Mouse (Mus musculus) CH12.LX (cell line): ENCODE results near the gene Necab3. TPM values are rescaled to one million over a fixed set of nuclear protein-coding genes. Genes with fewer than 3 reads are reported as not detected.

ENCODE experiments used
- DNase-seq: peaks from one replicate; pipeline ENCODE4 v3.0.0-alpha.2; 2013; ENCODE audit errors: extremely low read depth
- H3K27ac ChIP-seq: 2 replicates; pipeline ENCODE4 v1.5.1; 2012; ENCODE audit warnings: low read depth, mild to moderate bottlenecking, control low read depth, moderate library complexity; ENCODE audit not compliant: insufficient read depth
- H3K27me3 ChIP-seq: replicated peaks from 2 replicates; pipeline ENCODE3; 2012; ENCODE audit warnings: inconsistent platforms
- H3K36me3 ChIP-seq, 2 experiments: replicated peaks in 1 of 2; 2 replicates each; pipeline versions ENCODE3 to v1.6.1; 2012; ENCODE audit warnings: inconsistent platforms in 1 of 2, low read length in 1 of 2, mild to moderate bottlenecking in 1 of 2, mixed read lengths in 1 of 2, moderate library complexity in 1 of 2; ENCODE audit not compliant: control insufficient read depth in 1 of 2, insufficient read depth in 1 of 2
- H3K4me1 ChIP-seq, 2 experiments: 2 replicates each; pipeline ENCODE4 v1.6.1; 2012; ENCODE audit warnings: inconsistent platforms in 1 of 2, moderate library complexity in 1 of 2; ENCODE audit not compliant: insufficient read depth in 2 of 2, control insufficient read depth in 1 of 2
- H3K4me2 ChIP-seq: 2 replicates; pipeline ENCODE4 v1.6.1; 2012; ENCODE audit warnings: low read depth, mild to moderate bottlenecking, control low read depth; ENCODE audit not compliant: poor library complexity, insufficient read depth, severe bottlenecking
- H3K4me3 ChIP-seq, 3 experiments: fragments of 150-350 bp in 1 of 3; sonication (generic) in 1 of 3; replicated peaks in 1 of 3; 2 replicates each; pipeline versions ENCODE3 to v1.5.1; 2011 to 2012; ENCODE audit warnings: low read depth in 2 of 3, low read length in 2 of 3, mild to moderate bottlenecking in 2 of 3, moderate library complexity in 2 of 3, control low read depth in 1 of 3, improper control_type of control experiment in 1 of 3, inconsistent platforms in 1 of 3, mixed read lengths in 1 of 3; ENCODE audit not compliant: poor library complexity in 1 of 3
- H3K79me2 ChIP-seq: replicated peaks from 2 replicates; pipeline ENCODE4 v1.6.1; 2012; ENCODE audit warnings: mild to moderate bottlenecking, moderate library complexity; ENCODE audit not compliant: control insufficient read depth, poor library complexity, insufficient read depth, severe bottlenecking; ENCODE audit errors: extremely low read depth
- H3K9ac ChIP-seq: 2 replicates; pipeline ENCODE4 v1.6.1; 2012; ENCODE audit warnings: low read depth, mild to moderate bottlenecking, control low read depth, moderate library complexity; ENCODE audit not compliant: insufficient read depth
- H3K9me3 ChIP-seq: replicated peaks from 2 replicates; pipeline ENCODE3; 2012; ENCODE audit warnings: low read length, inconsistent platforms, mixed read lengths
- CHD1 ChIP-seq: IDR thresholded peaks from 2 replicates; pipeline ENCODE4 v1.6.1; 2012; ENCODE audit warnings: low read depth, low read length, improper control_type of control experiment, inconsistent platforms
- E2F4 ChIP-seq: IDR thresholded peaks from 2 replicates; pipeline ENCODE4 v1.6.1; 2011; ENCODE audit warnings: low read depth, low read length, improper control_type of control experiment; ENCODE audit not compliant: insufficient replicate concordance
- EP300 ChIP-seq: IDR thresholded peaks from 2 replicates; pipeline ENCODE4 v1.6.1; 2011; ENCODE audit warnings: low read length, improper control_type of control experiment
- ETS1 ChIP-seq: conservative IDR thresholded peaks from 2 replicates; pipeline ENCODE4 v1.6.1; 2012; ENCODE audit warnings: low read depth, mild to moderate bottlenecking, inconsistent platforms, low read length, improper control_type of control experiment, moderate library complexity
- GABPA ChIP-seq: IDR thresholded peaks from 2 replicates; pipeline ENCODE4 v1.6.1; 2012; ENCODE audit warnings: low read depth, low read length, improper control_type of control experiment, inconsistent platforms; ENCODE audit not compliant: insufficient replicate concordance
- JUN ChIP-seq: IDR thresholded peaks from 2 replicates; pipeline ENCODE4 v1.6.1; 2011; ENCODE audit warnings: low read depth, mild to moderate bottlenecking, low read length, improper control_type of control experiment, moderate library complexity; ENCODE audit not compliant: insufficient read depth
- KAT2A ChIP-seq: IDR thresholded peaks from 2 replicates; pipeline ENCODE4 v1.6.1; 2012; ENCODE audit warnings: low read length, improper control_type of control experiment, inconsistent platforms; ENCODE audit not compliant: insufficient replicate concordance
- MAFK ChIP-seq: IDR thresholded peaks from 2 replicates; pipeline ENCODE4 v1.6.1; 2011; ENCODE audit warnings: low read length, improper control_type of control experiment; ENCODE audit not compliant: insufficient replicate concordance
- MAX ChIP-seq: IDR thresholded peaks from 2 replicates; pipeline ENCODE4 v1.6.1; 2011; ENCODE audit warnings: low read length, improper control_type of control experiment
- MEF2A ChIP-seq: IDR thresholded peaks from 2 replicates; pipeline ENCODE4 v1.6.1; 2014; ENCODE audit warnings: low read depth, mild to moderate bottlenecking, inconsistent platforms, low read length, improper control_type of control experiment, borderline replicate concordance
- MXI1 ChIP-seq: IDR thresholded peaks from 2 replicates; pipeline ENCODE4 v1.6.1; 2011; ENCODE audit warnings: mild to moderate bottlenecking, low read depth, low read length, improper control_type of control experiment
- MYC ChIP-seq: IDR thresholded peaks from 2 replicates; pipeline ENCODE4 v1.6.1; 2011; ENCODE audit warnings: low read depth, mild to moderate bottlenecking, improper control_type of control experiment, low read length
- NELFE ChIP-seq: IDR thresholded peaks from 2 replicates; pipeline ENCODE4 v1.6.1; 2011; ENCODE audit warnings: low read depth, low read length, improper control_type of control experiment
- NRF1 ChIP-seq: IDR thresholded peaks from 2 replicates; pipeline ENCODE4 v1.6.1; 2014; ENCODE audit warnings: low read depth, mild to moderate bottlenecking, inconsistent platforms, low read length, improper control_type of control experiment, moderate library complexity
- PAX5 ChIP-seq: IDR thresholded peaks from 2 replicates; pipeline ENCODE4 v1.6.1; 2012; ENCODE audit warnings: low read length, inconsistent platforms, mixed read lengths
- RAD21 ChIP-seq: IDR thresholded peaks from 2 replicates; pipeline ENCODE4 v1.6.1; 2011; ENCODE audit warnings: low read depth, mild to moderate bottlenecking, low read length, improper control_type of control experiment, moderate library complexity
- RCOR1 ChIP-seq: conservative IDR thresholded peaks from 2 replicates; pipeline ENCODE4 v1.6.1; 2012; ENCODE audit warnings: low read depth, mild to moderate bottlenecking, inconsistent platforms, low read length, improper control_type of control experiment
- SIN3A ChIP-seq: IDR thresholded peaks from 2 replicates; pipeline ENCODE4 v1.6.1; 2012; ENCODE audit warnings: low read length, improper control_type of control experiment, inconsistent platforms
- SMC3 ChIP-seq: IDR thresholded peaks from 2 replicates; pipeline ENCODE4 v1.6.1; 2011; ENCODE audit warnings: low read depth, low read length, improper control_type of control experiment
- TBP ChIP-seq: conservative IDR thresholded peaks from 2 replicates; pipeline ENCODE4 v1.6.1; 2011; ENCODE audit warnings: low read depth, low read length, improper control_type of control experiment
- TCF12 ChIP-seq: IDR thresholded peaks from 2 replicates; pipeline ENCODE4 v1.6.1; 2014; ENCODE audit warnings: low read depth, mild to moderate bottlenecking, inconsistent platforms, low read length, improper control_type of control experiment
- UBTF ChIP-seq: IDR thresholded peaks from 2 replicates; pipeline ENCODE4 v1.6.1; 2012; ENCODE audit warnings: low read depth, mild to moderate bottlenecking, inconsistent platforms, low read length, improper control_type of control experiment, moderate library complexity
- USF1 ChIP-seq: IDR thresholded peaks from 2 replicates; pipeline ENCODE4 v1.6.1; 2014; ENCODE audit warnings: low read depth, mild to moderate bottlenecking, inconsistent platforms, low read length, improper control_type of control experiment
- USF2 ChIP-seq: conservative IDR thresholded peaks from 2 replicates; pipeline ENCODE4 v1.6.1; 2011; ENCODE audit warnings: low read depth, low read length, improper control_type of control experiment
- ZKSCAN1 ChIP-seq: IDR thresholded peaks from 2 replicates; pipeline ENCODE4 v1.6.1; 2012; ENCODE audit warnings: low read depth, inconsistent platforms, low read length, improper control_type of control experiment, borderline replicate concordance
- ZMIZ1 ChIP-seq: IDR thresholded peaks from 2 replicates; pipeline ENCODE4 v1.6.1; 2012; ENCODE audit warnings: low read depth, mild to moderate bottlenecking, inconsistent platforms, low read length, improper control_type of control experiment
- dilution Hi-C: fragments of 300-500 bp; cut with MboI; formaldehyde crosslinking; loops from 2 replicates; pipeline ENCODE4 v1.14.3; 2020; ENCODE audit warnings: low sequenced_read_pairs; ENCODE audit not compliant: extremely low pct_unique_long_range_greater_than_20kb, extremely low pct_ligation_motif_present
- in situ Hi-C: fragments of 300-500 bp; cut with MboI; formaldehyde crosslinking; loops from 3 replicates; pipeline ENCODE4 v1.14.3; 2019; ENCODE audit warnings: low sequenced_read_pairs, low pct_ligation_motif_present, low pct_unique_long_range_greater_than_20kb, mixed read lengths
- polyA plus RNA-seq: library from polyadenylated mRNA; unstranded; fragments of >175 nt; gene quantifications from 2 replicates; pipeline ENCODE4 v1.2.1, GENCODE M21; 2012; ENCODE audit warnings: low read depth; ENCODE audit not compliant: insufficient read length
- total RNA-seq, 2 experiments: library from RNA; depleted of rRNA; stranded (reverse); fragments of 300-350 nt in 1 of 2; fragments of >200 nt in 1 of 2; gene quantifications; 2 replicates each; pipeline ENCODE4 v1.2.3; 2012 to 2014

Necab3 gene
- total and polyA plus RNA-seq, 3 experiments = 0.87 to 2.8 (median 1.6) TPM

GRCm38 (mm10) chr2:154548688-154549087, 10.0 kb downstream of the Necab3 start:
- H3K4me3 ChIP-seq = no peak overlapping the region
- in situ Hi-C loops = loop anchor here (5.0 kb wide), 1 partner anchor 136 kb away; no protein-coding TSS in a partner anchor
- no peak for TF ChIP-seq SMC3
- TF ChIP-seq MAX = no peak
- no peak for TF ChIP-seq MYC
- no peak for TF ChIP-seq MXI1
- TF ChIP-seq PAX5 = no peak
- no peak for TF ChIP-seq TBP
- no peak for TF ChIP-seq KAT2A
- no peak for TF ChIP-seq ZMIZ1
- TF ChIP-seq USF2 = no peak
- no peak for TF ChIP-seq ZKSCAN1
- no peak for TF ChIP-seq MAFK
- no peak for TF ChIP-seq ETS1
- TF ChIP-seq, all 38 proteins: peak for 0
- Histone ChIP-seq H3K9ac (no peak overlapping the region), H3K27ac (no peak overlapping the region), H3K36me3 (peaks cover 15 to 76% of the 10 kb centered on the region in 2 experiments), H3K9me3 (no peaks in the 10 kb centered on the region), H3K4me2 (no peak overlapping the region), H3K79me2 (no peaks in the 10 kb centered on the region), H3K27me3 (no peaks in the 10 kb centered on the region), H3K4me1 (peaks cover 9 to 27% of the 10 kb centered on the region in 2 experiments)
- dilution Hi-C loops = no loop called here
- DNase-seq = peak; percentile 72

- H3K9me3 ChIP-seq = no peaks in the 10 kb centered on the region
- H3K36me3 ChIP-seq = peaks cover 4 to 71% of the 10 kb centered on the region in 2 experiments
- no peak for TF ChIP-seq E2F4
- TF ChIP-seq JUN = no peak
- no peak for TF ChIP-seq RAD21
- TF ChIP-seq RCOR1 = no peak
- no peak for TF ChIP-seq UBTF
- TF ChIP-seq CHD1 = no peak
- TF ChIP-seq NRF1 = no peak
- TF ChIP-seq GABPA = no peak
- no peak for TF ChIP-seq NELFE
- TF ChIP-seq MEF2A = no peak
- no peak for TF ChIP-seq TCF12
- no peak for TF ChIP-seq ZKSCAN1
- no peak for TF ChIP-seq SIN3A
- no peak for TF ChIP-seq EP300
- no peak for TF ChIP-seq USF1
- TF ChIP-seq MAFK = no peak
- no peak within 1 kb of the TSS for H3K4me2 ChIP-seq
- dilution Hi-C loops = no loop called here
- H3K27ac ChIP-seq = no peak within 1 kb of the TSS
- H3K4me1 ChIP-seq = peaks cover 9 to 27% of the 10 kb centered on the region in 2 experiments
- no peak within 1 kb of the TSS for H3K4me3 ChIP-seq
- DNase-seq = no peak
- H3K79me2 ChIP-seq = no peaks in the 10 kb centered on the region
- no peaks in the 10 kb centered on the region for H3K27me3 ChIP-seq
- in situ Hi-C loops = loop anchor here (5.0 kb wide), 1 partner anchor 134 kb away; no protein-coding TSS in a partner anchor
- H3K9ac ChIP-seq = no peak within 1 kb of the TSS
These were observed 12.0 kb downstream of the Necab3 start, which contains the start of gene 1700003F12Rik for GRCm38 (mm10) chr2:154546711-154547110. 1700003F12Rik (plus strand) TSS chr2:154547085.
